Mouse (Mus musculus): Measurements from ENCODE around the gene Hsbp1. TPM values are rescaled to one million over a fixed set of nuclear protein-coding genes. Genes with fewer than 3 reads are reported as not detected.
A peak's percentile ranks its signal among the peaks of the same experiment; 100 is the strongest.
"Not testable (repeated sequence)": the region's sequence is repeated elsewhere in the genome, so short reads cannot be mapped to it uniquely, and the experiment has no call there.

Hsbp1 gene
- polyA plus RNA-seq (2014; fragmentation: Nextera tagmentation; extraction: Ambion mirVana) = 593 and 648 TPM in 2 replicates

DNA sequence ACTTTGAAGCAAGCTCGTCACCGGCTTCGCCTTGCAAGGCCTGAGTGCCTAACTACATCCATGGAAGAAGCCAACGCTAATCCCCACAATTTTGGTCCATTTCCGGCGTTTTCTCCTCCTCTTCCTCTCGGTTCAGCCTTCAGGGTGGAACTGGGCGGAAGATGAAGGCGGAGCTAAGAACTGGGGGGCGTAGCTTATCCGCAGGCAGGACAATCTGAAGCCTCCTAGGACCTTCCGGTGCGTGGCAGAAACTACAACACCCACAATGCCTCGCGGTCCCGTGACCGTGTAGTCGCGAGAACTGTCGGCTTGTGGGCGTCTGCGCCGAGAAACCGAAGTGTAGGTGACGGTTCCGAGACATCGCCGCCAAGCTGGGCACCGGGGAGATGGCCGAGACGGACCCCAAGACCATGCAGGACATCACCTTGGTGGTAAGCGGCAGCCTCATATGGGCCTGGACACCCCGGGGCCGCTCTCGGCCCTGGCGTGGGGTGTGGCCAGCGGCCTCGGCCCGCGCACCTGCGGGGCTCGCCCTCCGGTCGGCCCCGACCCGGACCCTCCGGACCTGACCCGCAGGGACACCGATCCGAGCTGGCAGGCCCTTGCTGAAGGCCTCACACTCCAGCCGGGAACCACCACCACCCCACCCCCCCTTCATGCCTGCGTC is at the start of gene Hsbp1:
Gene Hsbp1, plus strand, starts transcription at position 299 of the 667 bp plus-strand sequence.
- DNase-seq (ENCODE audit: low spot score) = peak; percentile 99
- Histone ChIP-seq H3K27ac (ENCODE audit: low read depth, low read length) (peak within 1 kb of the TSS; percentile 41; the same call in 1 of the 2 replicates), H3K9me3 (replicated peaks; ENCODE audit: control insufficient read depth, low read length) (no peaks in the 10 kb centered on the region), H3K36me3 (ENCODE audit: control insufficient read depth, insufficient read depth, low read length) (peaks cover 33% of the 10 kb centered on the region), H3K4me3 (ENCODE audit: low read depth, low read length) (peak within 1 kb of the TSS; percentile 85), H3K4me1 (ENCODE audit: control insufficient read depth, insufficient read depth, low read length) (peaks cover 4% of the 10 kb centered on the region; the same call in 1 of the 2 replicates), H3K4me2 (ENCODE audit: low read length) (peak within 1 kb of the TSS; percentile 62), H3K9ac (ENCODE audit: low read length) (peak within 1 kb of the TSS; percentile 98), H3K27me3 (replicated peaks; ENCODE audit: control insufficient read depth, insufficient read depth, low read length) (no peaks in the 10 kb centered on the region)
- WGBS = 2% methylated on average over 51 of the region's 52 CpGs
- ATAC-seq = peak; percentile 98

GRCm38 (mm10) chr8:119295477-119295876 is 48.8 kb upstream of the Hsbp1 start:
- no peaks in the 10 kb centered on the region for H3K4me1 ChIP-seq (ENCODE audit: control insufficient read depth, insufficient read depth, low read length)
- DNase-seq (ENCODE audit: low spot score) = no peak
- H3K27me3 ChIP-seq (replicated peaks; ENCODE audit: control insufficient read depth, insufficient read depth, low read length) = no peaks in the 10 kb centered on the region
- H3K9me3 ChIP-seq (replicated peaks; ENCODE audit: control insufficient read depth, low read length) = no peaks in the 10 kb centered on the region
- no peak overlapping the region for H3K4me3 ChIP-seq (ENCODE audit: low read depth, low read length)
- H3K36me3 ChIP-seq (ENCODE audit: control insufficient read depth, insufficient read depth, low read length) = no peaks in the 10 kb centered on the region
- ATAC-seq = no peak
- no peak overlapping the region for H3K9ac ChIP-seq (ENCODE audit: low read length)
- no peak overlapping the region for H3K4me2 ChIP-seq (ENCODE audit: low read length)
- 88% methylated on average over 13 of the region's 13 CpGs for WGBS
- H3K27ac ChIP-seq (ENCODE audit: low read depth, low read length) = no peak overlapping the region

GRCm38 (mm10) chr8:119297752-119298151 is 46.5 kb upstream of the Hsbp1 start:
- not testable (repeated sequence) for H3K27me3 ChIP-seq (replicated peaks; ENCODE audit: control insufficient read depth, insufficient read depth, low read length); H3K4me1 ChIP-seq (ENCODE audit: control insufficient read depth, insufficient read depth, low read length); H3K36me3 ChIP-seq (ENCODE audit: control insufficient read depth, insufficient read depth, low read length); H3K4me2 ChIP-seq (ENCODE audit: low read length); H3K9ac ChIP-seq (ENCODE audit: low read length); ATAC-seq; H3K9me3 ChIP-seq (replicated peaks; ENCODE audit: control insufficient read depth, low read length); H3K4me3 ChIP-seq (ENCODE audit: low read depth, low read length); H3K27ac ChIP-seq (ENCODE audit: low read depth, low read length)
- DNase-seq (ENCODE audit: low spot score) = peak; percentile 46
- WGBS = 27% methylated on average over 3 of the region's 3 CpGs

GRCm38 (mm10) chr8:119300335-119300734 is 44.0 kb upstream of the Hsbp1 start:
- H3K4me3 ChIP-seq (ENCODE audit: low read depth, low read length) = no peak overlapping the region
- no peaks in the 10 kb centered on the region for H3K4me1 ChIP-seq (ENCODE audit: control insufficient read depth, insufficient read depth, low read length)
- H3K4me2 ChIP-seq (ENCODE audit: low read length) = no peak overlapping the region
- WGBS = 87% methylated on average over 5 of the region's 5 CpGs
- H3K27me3 ChIP-seq (replicated peaks; ENCODE audit: control insufficient read depth, insufficient read depth, low read length) = no peaks in the 10 kb centered on the region
- DNase-seq (ENCODE audit: low spot score) = no peak
- H3K36me3 ChIP-seq (ENCODE audit: control insufficient read depth, insufficient read depth, low read length) = no peaks in the 10 kb centered on the region
- no peak for ATAC-seq
- H3K9me3 ChIP-seq (replicated peaks; ENCODE audit: control insufficient read depth, low read length) = no peaks in the 10 kb centered on the region
- H3K9ac ChIP-seq (ENCODE audit: low read length) = no peak overlapping the region
- H3K27ac ChIP-seq (ENCODE audit: low read depth, low read length) = no peak overlapping the region

- no peak overlapping the region for H3K4me3 ChIP-seq (ENCODE audit: low read depth, low read length)
- H3K27ac ChIP-seq (ENCODE audit: low read depth, low read length) = no peak overlapping the region
- no peak for DNase-seq (ENCODE audit: low spot score)
- no peaks in the 10 kb centered on the region for H3K27me3 ChIP-seq (replicated peaks; ENCODE audit: control insufficient read depth, insufficient read depth, low read length)
- H3K4me2 ChIP-seq (ENCODE audit: low read length) = no peak overlapping the region
- H3K4me1 ChIP-seq (ENCODE audit: control insufficient read depth, insufficient read depth, low read length) = no peaks in the 10 kb centered on the region
- 77% methylated on average over 8 of the region's 8 CpGs for WGBS
- no peak for ATAC-seq
- no peaks in the 10 kb centered on the region for H3K36me3 ChIP-seq (ENCODE audit: control insufficient read depth, insufficient read depth, low read length)
- H3K9me3 ChIP-seq (replicated peaks; ENCODE audit: control insufficient read depth, low read length) = no peaks in the 10 kb centered on the region
- no peak overlapping the region for H3K9ac ChIP-seq (ENCODE audit: low read length)
These were observed 40.1 kb upstream of the Hsbp1 start for GRCm38 (mm10) chr8:119304196-119304595.

DNA sequence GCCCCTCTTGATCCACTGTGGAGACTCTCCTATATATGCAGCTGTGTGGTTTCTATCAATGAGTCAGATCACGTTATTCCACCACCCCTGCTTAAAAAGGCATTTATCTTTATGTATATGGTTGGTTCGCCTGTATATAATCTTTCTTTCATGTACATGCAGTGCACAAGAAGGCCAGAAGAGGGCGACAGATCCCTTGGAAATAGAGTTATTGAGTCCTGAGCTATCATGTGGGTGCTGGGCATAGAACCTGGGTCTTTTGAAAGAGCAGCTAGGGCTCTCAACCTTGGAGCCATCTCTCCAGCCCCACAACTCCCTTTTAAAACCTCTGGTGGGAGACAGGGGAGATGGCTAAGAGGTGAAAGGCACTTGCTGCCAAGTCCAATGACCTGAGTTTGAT is 32.9 kb upstream of the Hsbp1 start:
- H3K27ac ChIP-seq (ENCODE audit: low read depth, low read length) = no peak overlapping the region
- H3K4me1 ChIP-seq (ENCODE audit: control insufficient read depth, insufficient read depth, low read length) = no peaks in the 10 kb centered on the region
- DNase-seq (ENCODE audit: low spot score) (no peak), ATAC-seq (no peak)
- H3K27me3 ChIP-seq (replicated peaks; ENCODE audit: control insufficient read depth, insufficient read depth, low read length) = no peaks in the 10 kb centered on the region
- WGBS = 28% methylated on average over 3 of the region's 3 CpGs
- H3K4me2 ChIP-seq (ENCODE audit: low read length) = no peak overlapping the region
- no peaks in the 10 kb centered on the region for H3K36me3 ChIP-seq (ENCODE audit: control insufficient read depth, insufficient read depth, low read length)
- H3K4me3 ChIP-seq (ENCODE audit: low read depth, low read length) = no peak overlapping the region
- no peaks in the 10 kb centered on the region for H3K9me3 ChIP-seq (replicated peaks; ENCODE audit: control insufficient read depth, low read length)
- H3K9ac ChIP-seq (ENCODE audit: low read length) = no peak overlapping the region

DNA sequence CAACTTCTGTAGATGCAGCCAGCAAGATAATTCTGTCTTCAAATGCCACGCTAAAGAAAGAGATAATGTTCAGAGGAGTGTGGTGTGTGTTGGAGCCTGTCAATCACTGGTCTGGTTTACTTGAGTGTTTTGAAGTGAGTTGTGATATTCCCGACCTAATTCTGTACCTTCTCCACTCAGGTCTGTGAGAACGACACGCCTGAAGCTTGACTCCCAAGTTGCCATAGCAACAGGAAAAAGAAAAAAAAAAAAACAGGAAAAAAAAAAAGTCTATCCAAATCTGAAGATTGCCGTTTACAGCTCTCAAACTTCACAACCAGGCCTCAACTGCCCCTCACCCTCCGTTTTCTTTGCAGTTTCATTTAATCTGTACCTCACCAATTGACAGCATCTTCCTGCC is 21.1 kb upstream of the Hsbp1 start:
- no peak overlapping the region for H3K27ac ChIP-seq (ENCODE audit: low read depth, low read length)
- no peak overlapping the region for H3K4me2 ChIP-seq (ENCODE audit: low read length)
- 67% methylated on average over 6 of the region's 6 CpGs for WGBS
- H3K4me1 ChIP-seq (ENCODE audit: control insufficient read depth, insufficient read depth, low read length) = no peaks in the 10 kb centered on the region
- no peak overlapping the region for H3K4me3 ChIP-seq (ENCODE audit: low read depth, low read length)
- H3K9ac ChIP-seq (ENCODE audit: low read length) = no peak overlapping the region
- H3K27me3 ChIP-seq (replicated peaks; ENCODE audit: control insufficient read depth, insufficient read depth, low read length) = no peaks in the 10 kb centered on the region
- H3K9me3 ChIP-seq (replicated peaks; ENCODE audit: control insufficient read depth, low read length) = no peaks in the 10 kb centered on the region
- ATAC-seq (no peak), DNase-seq (ENCODE audit: low spot score) (peak; percentile 10)
- H3K36me3 ChIP-seq (ENCODE audit: control insufficient read depth, insufficient read depth, low read length) = no peaks in the 10 kb centered on the region

- Histone ChIP-seq H3K27me3 (replicated peaks; ENCODE audit: control insufficient read depth, insufficient read depth, low read length) (no peaks in the 10 kb centered on the region), H3K9ac (ENCODE audit: low read length) (no peak overlapping the region), H3K4me3 (ENCODE audit: low read depth, low read length) (no peak overlapping the region), H3K4me2 (ENCODE audit: low read length) (no peak overlapping the region), H3K4me1 (ENCODE audit: control insufficient read depth, insufficient read depth, low read length) (no peaks in the 10 kb centered on the region), H3K9me3 (replicated peaks; ENCODE audit: control insufficient read depth, low read length) (no peaks in the 10 kb centered on the region), H3K36me3 (ENCODE audit: control insufficient read depth, insufficient read depth, low read length) (no peaks in the 10 kb centered on the region), H3K27ac (ENCODE audit: low read depth, low read length) (no peak overlapping the region)
- DNase-seq (ENCODE audit: low spot score) (no peak), ATAC-seq (no peak)
- 86% methylated on average over 4 of the region's 4 CpGs for WGBS
These were observed 4.7 kb upstream of the Hsbp1 start for GRCm38 (mm10) chr8:119339546-119339945.

GRCm38 (mm10) chr8:119343606-119344005 is 682 bp upstream of the Hsbp1 start:
- H3K27ac ChIP-seq (ENCODE audit: low read depth, low read length) = no peak overlapping the region
- H3K36me3 ChIP-seq (ENCODE audit: control insufficient read depth, insufficient read depth, low read length) = peaks cover 25% of the 10 kb centered on the region
- H3K4me2 ChIP-seq (ENCODE audit: low read length) = peak overlapping the region; percentile 39
- H3K4me1 ChIP-seq (ENCODE audit: control insufficient read depth, insufficient read depth, low read length) = peaks cover 4% of the 10 kb centered on the region; the same call in 1 of the 2 replicates
- ATAC-seq (peak; percentile 22), DNase-seq (ENCODE audit: low spot score) (no peak)
- no peaks in the 10 kb centered on the region for H3K9me3 ChIP-seq (replicated peaks; ENCODE audit: control insufficient read depth, low read length)
- no peak overlapping the region for H3K9ac ChIP-seq (ENCODE audit: low read length)
- H3K27me3 ChIP-seq (replicated peaks; ENCODE audit: control insufficient read depth, insufficient read depth, low read length) = no peaks in the 10 kb centered on the region
- 0 out of 2 replicates have a peak overlapping the region, but pooled peaks have one; percentile 85 for H3K4me3 ChIP-seq (ENCODE audit: low read depth, low read length)
- WGBS = 76% methylated on average over 3 of the region's 3 CpGs
